In genomic region chr7:6126690-6127448, GRCm38 (mm10) we compare ENCODE assay signal across 8 mouse cellular contexts. TPM values are rescaled to one million over a fixed set of nuclear protein-coding genes. Genes with fewer than 3 reads are reported as not detected.
DNase-seq lines count a peak whose midpoint lies in the region; ATAC-seq and TF ChIP-seq lines count a peak whose summit lies in the region.

No protein-coding gene starts in this region.

- peaks cover 22% of the 10 kb centered on the region for H3K36me3 ChIP-seq in heart, embryonic 12.5 days
- peaks cover 4% of the 10 kb centered on the region; the same call in 1 of the 2 replicates for H3K36me3 ChIP-seq in kidney, postnatal 0 days (ENCODE audit: insufficient read depth, low read length)
- no peaks in the 10 kb centered on the region for H3K36me3 ChIP-seq in liver, adult 2 months (ENCODE audit: control insufficient read depth, insufficient read depth, low read length)
- H3K36me3 ChIP-seq in splenic B cell, adult 2 months (ENCODE audit: control insufficient read depth, insufficient read depth, low read length, poor library complexity, severe bottlenecking): no peaks in the 10 kb centered on the region

- peak; percentile 54 for ATAC-seq in heart, embryonic 12.5 days (ENCODE audit: insufficient number of reproducible peaks, low FRiP score)
- ATAC-seq in kidney, postnatal 0 days (replicated peaks; ENCODE audit: low FRiP score, low read depth): peak; percentile 66

- peaks cover 3% of the 10 kb centered on the region for H3K9me3 ChIP-seq in heart, embryonic 12.5 days (replicated peaks)
- H3K9me3 ChIP-seq in kidney, postnatal 0 days (replicated peaks; ENCODE audit: low read length): no peaks in the 10 kb centered on the region

- H3K27me3 ChIP-seq in heart, embryonic 12.5 days (replicated peaks): no peaks in the 10 kb centered on the region
- H3K27me3 ChIP-seq in kidney, postnatal 0 days (ENCODE audit: insufficient read depth, low read length): no peaks in the 10 kb centered on the region
- no peaks in the 10 kb centered on the region for H3K27me3 ChIP-seq in liver, adult 2 months (ENCODE audit: control insufficient read depth, insufficient read depth, low read length)
- H3K27me3 ChIP-seq in splenic B cell, adult 2 months (ENCODE audit: control insufficient read depth, insufficient read depth, low read length, poor library complexity, severe bottlenecking): no peaks in the 10 kb centered on the region

- no peak overlapping the region for H3K4me3 ChIP-seq in bone marrow, adult 2 months (replicated peaks; ENCODE audit: control insufficient read depth, low read depth, low read length)
- no peak overlapping the region for H3K4me3 ChIP-seq in embryonic fibroblast, embryonic 13.5 days (ENCODE audit: insufficient read depth, low read length)
- H3K4me3 ChIP-seq in heart, embryonic 12.5 days: no peak overlapping the region
- H3K4me3 ChIP-seq in kidney, postnatal 0 days (replicated peaks; ENCODE audit: low read depth, low read length): no peak overlapping the region
- H3K4me3 ChIP-seq in liver, adult 2 months (ENCODE audit: insufficient read depth, low read depth, low read length): no peak overlapping the region

- 29% methylated on average over 7 of the region's 7 CpGs for WGBS in bone marrow, adult 2 months
- 29% methylated on average over 7 of the region's 7 CpGs for WGBS in heart, embryonic 12.5 days
- WGBS in kidney, postnatal 0 days: 33% methylated on average over 7 of the region's 7 CpGs
- WGBS in liver, adult 2 months: 21% methylated on average over 7 of the region's 7 CpGs

- H3K4me2 ChIP-seq in heart, embryonic 12.5 days: peak overlapping the region; percentile 34; the same call in 1 of the 2 replicates
- H3K4me2 ChIP-seq in kidney, postnatal 0 days (ENCODE audit: low read length): no peak overlapping the region

- TF ChIP-seq CTCF in bone marrow, adult 2 months (IDR thresholded peaks at IDR 0.05; ENCODE audit: control insufficient read depth, insufficient read depth, low read length): peak; percentile 64
- TF ChIP-seq CTCF in embryonic fibroblast, embryonic 13.5 days (IDR thresholded peaks at IDR 0.05; ENCODE audit: borderline replicate concordance, insufficient read depth, low read length): peak; percentile 40; the same call in 1 of the 2 replicates
- TF ChIP-seq CTCF in kidney, postnatal 0 days (IDR thresholded peaks at IDR 0.05; ENCODE audit: low read depth): peak; percentile 97
- TF ChIP-seq CTCF in liver, adult 2 months (IDR thresholded peaks at IDR 0.05; ENCODE audit: low read depth, low read length): peak; percentile 69

- no peaks in the 10 kb centered on the region for H3K79me2 ChIP-seq in liver, adult 2 months (ENCODE audit: control insufficient read depth, insufficient read depth, low read length)

- no peak overlapping the region for H3K9ac ChIP-seq in heart, embryonic 12.5 days
- no peak overlapping the region for H3K9ac ChIP-seq in kidney, postnatal 0 days (ENCODE audit: low read depth, low read length)
- H3K9ac ChIP-seq in liver, adult 2 months (ENCODE audit: low read depth, low read length): no peak overlapping the region

- DNase-seq in A20 (ENCODE audit: low read depth, low spot score): peak; percentile 79
- peak; percentile 93 for DNase-seq in kidney, postnatal 0 days (ENCODE audit: low spot score)
- DNase-seq in liver, adult 2 months (ENCODE audit: extremely low read depth, low read depth, low spot score): peak; percentile 75
- peak; percentile 91 for DNase-seq in naive thymus-derived CD4-positive, alpha-beta T cell, adult 2 months (ENCODE audit: low read depth)
- DNase-seq in splenic B cell, adult 2 months (ENCODE audit: low read depth, low spot score): peak; percentile 89

- no peaks in the 10 kb centered on the region; the same call in 1 of the 2 replicates for H3K4me1 ChIP-seq in bone marrow, adult 2 months (ENCODE audit: control insufficient read depth, insufficient read depth, low read length)
- H3K4me1 ChIP-seq in embryonic fibroblast, embryonic 13.5 days (ENCODE audit: control insufficient read depth, insufficient read depth, low read length): no peaks in the 10 kb centered on the region
- peaks cover 4% of the 10 kb centered on the region for H3K4me1 ChIP-seq in heart, embryonic 12.5 days (replicated peaks)
- H3K4me1 ChIP-seq in kidney, postnatal 0 days (replicated peaks; ENCODE audit: insufficient read depth, low read length): no peaks in the 10 kb centered on the region
- no peaks in the 10 kb centered on the region for H3K4me1 ChIP-seq in liver, adult 2 months (ENCODE audit: control insufficient read depth, insufficient read depth, low read length)

- no peak overlapping the region for H3K27ac ChIP-seq in bone marrow, adult 2 months (ENCODE audit: control insufficient read depth, insufficient read depth, low read depth, low read length, poor library complexity)
- H3K27ac ChIP-seq in embryonic fibroblast, embryonic 13.5 days (ENCODE audit: insufficient read depth, low read length): no peak overlapping the region
- no peak overlapping the region for H3K27ac ChIP-seq in heart, embryonic 12.5 days (ENCODE audit: poor library complexity, severe bottlenecking)
- H3K27ac ChIP-seq in kidney, postnatal 0 days: no peak overlapping the region
- H3K27ac ChIP-seq in liver, adult 2 months (replicated peaks; ENCODE audit: insufficient read depth, low read depth, low read length): no peak overlapping the region

- TF ChIP-seq POLR2A in bone marrow, adult 2 months (IDR thresholded peaks at IDR 0.05; ENCODE audit: borderline replicate concordance, control insufficient read depth, low read depth, low read length): no peak
- TF ChIP-seq POLR2A in embryonic fibroblast, embryonic 13.5 days (IDR thresholded peaks at IDR 0.05; ENCODE audit: low read depth, low read length): no peak
- no peak for TF ChIP-seq POLR2A in liver, adult 2 months (IDR thresholded peaks at IDR 0.05; ENCODE audit: extremely low read depth, insufficient read depth, low read length)

RNA-seq across cellular contexts. Expression of gene Zfp787, which starts 28.9 kb away (rescaled TPM):
- 15.3 and 38.1 TPM in 2 replicates for polyA plus RNA-seq in bone marrow, adult 2 months (2011; ENCODE audit: insufficient read depth, insufficient read length, low replicate concordance, missing spikeins)
- polyA plus RNA-seq in embryonic fibroblast, embryonic 13.5 days (2011; ENCODE audit: insufficient read length, low read depth, missing spikeins): 14.2 and 19.0 TPM in 2 replicates
- 26.0 and 27.7 TPM in 2 replicates for polyA plus RNA-seq in heart, embryonic 12.5 days (2016; fragmentation: Nextera tagmentation; extraction: Ambion mirVana)
- 60.1 and 72.0 TPM in 2 replicates for polyA plus RNA-seq in kidney, postnatal 0 days (2015; fragmentation: Nextera tagmentation; extraction: Ambion mirVana)
- total RNA-seq in liver, adult 2 months (2014; rRNA removed): 33.7 and 36.8 TPM in 2 replicates
- polyA plus RNA-seq in liver, adult 2 months (2012; rRNA removed): 46.0 and 51.7 TPM in 2 replicates

RNA-seq across cellular contexts. Expression of gene Zfp444, which starts 45.2 kb away (rescaled TPM):
- polyA plus RNA-seq in bone marrow, adult 2 months (2011; ENCODE audit: insufficient read depth, insufficient read length, low replicate concordance, missing spikeins): 9.5 and 14.9 TPM in 2 replicates
- 15.2 and 20.9 TPM in 2 replicates for polyA plus RNA-seq in embryonic fibroblast, embryonic 13.5 days (2011; ENCODE audit: insufficient read length, low read depth, missing spikeins)
- 30.2 and 31.3 TPM in 2 replicates for polyA plus RNA-seq in heart, embryonic 12.5 days (2016; fragmentation: Nextera tagmentation; extraction: Ambion mirVana)
- 66.2 and 66.3 TPM in 2 replicates for polyA plus RNA-seq in kidney, postnatal 0 days (2015; fragmentation: Nextera tagmentation; extraction: Ambion mirVana)
- 11.0 and 17.5 TPM in 2 replicates for total RNA-seq in liver, adult 2 months (2014; rRNA removed)
- polyA plus RNA-seq in liver, adult 2 months (2012; rRNA removed): 23.9 and 29.7 TPM in 2 replicates

Comparison
In these comparisons a context has a peak if more than half of its experiments do, and no peak if none do; other contexts are left out.
1. CTCF ChIP-seq: peak in every context shown above with its lines; median percentile 97 in kidney, postnatal 0 days; 69 in liver, adult 2 months; 64 in bone marrow, adult 2 months; 40 in embryonic fibroblast, embryonic 13.5 days.